Mouse (Mus musculus): ENCODE data around the gene Gtf2h3. TPM values are rescaled to one million over a fixed set of nuclear protein-coding genes. Genes with fewer than 3 reads are reported as not detected.
A peak's percentile ranks its signal among the peaks of the same experiment; 100 is the strongest.
"Not testable (repeated sequence)": the region's sequence is repeated elsewhere in the genome, so short reads cannot be mapped to it uniquely, and the experiment has no call there.

Gtf2h3 gene
- total RNA-seq (2017) = 18.7 and 25.5 TPM in 2 replicates

DNA sequence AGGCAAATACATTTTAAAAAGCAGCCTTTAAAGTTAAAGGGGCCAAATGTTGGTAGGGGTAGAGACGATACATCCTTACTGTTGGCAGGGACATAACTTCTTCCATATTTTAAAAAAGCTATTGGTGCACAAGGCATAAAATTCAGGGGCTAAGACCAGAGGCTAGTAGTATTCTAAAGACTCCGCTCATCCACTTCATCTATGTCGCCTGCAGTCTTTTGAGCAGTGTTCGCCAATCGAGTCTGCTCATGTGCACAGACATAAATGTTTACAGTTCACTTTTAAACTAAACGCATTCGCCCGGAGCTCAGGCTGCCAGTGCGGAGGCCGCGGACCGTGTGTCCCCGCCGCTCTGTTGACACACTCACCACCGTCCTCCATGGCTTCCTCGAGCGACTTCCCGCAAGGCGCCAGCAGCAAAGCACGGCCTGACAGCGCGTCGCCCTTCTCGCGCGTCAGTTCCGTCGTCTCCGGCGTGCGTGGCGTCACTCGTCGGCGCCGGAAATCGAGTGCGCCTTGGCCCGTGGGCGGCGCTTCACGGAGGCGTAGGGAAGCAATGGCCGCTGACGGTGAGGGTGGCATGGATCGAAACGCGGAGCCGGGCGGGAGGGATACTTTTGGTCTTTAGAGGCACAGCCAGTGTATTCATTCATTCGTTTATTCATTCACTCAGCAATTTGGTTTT is at the start of gene Gtf2h3, which contains the start of gene Eif2b1:
TSS of gene Gtf2h3 (plus strand) at position 508 of the 685 bp plus-strand sequence.
TSS of gene Eif2b1 (minus strand) at position 499 of the 685 bp plus-strand sequence.
- peak; percentile 94 for ATAC-seq (ENCODE audit: extremely low read depth, insufficient number of reproducible peaks, low FRiP score, poor library complexity, severe bottlenecking)

DNA sequence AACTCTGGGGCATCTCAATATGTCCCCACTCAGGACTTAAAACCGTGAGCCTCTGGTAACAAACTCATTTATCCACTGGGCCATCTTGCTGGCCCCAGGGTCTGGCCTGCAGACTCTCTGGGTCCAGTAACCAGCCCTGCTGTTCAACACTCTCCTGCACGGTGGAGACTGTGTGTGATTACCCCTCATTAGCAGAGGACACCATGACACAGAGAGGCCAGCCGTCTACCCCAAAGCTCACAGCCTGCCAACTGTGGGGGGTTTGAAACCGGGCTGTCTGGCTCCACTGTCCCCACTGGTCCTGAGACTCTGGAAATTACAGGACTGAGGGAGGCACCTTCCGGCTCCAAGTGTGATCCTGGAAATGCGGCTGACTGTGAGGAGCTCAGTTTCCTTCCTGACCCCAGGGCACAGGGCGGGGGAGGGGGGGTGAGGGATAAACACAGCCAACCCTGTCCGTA is 49.7 kb upstream of the Gtf2h3 start:
- ATAC-seq (ENCODE audit: extremely low read depth, insufficient number of reproducible peaks, low FRiP score, poor library complexity, severe bottlenecking) = no peak

DNA sequence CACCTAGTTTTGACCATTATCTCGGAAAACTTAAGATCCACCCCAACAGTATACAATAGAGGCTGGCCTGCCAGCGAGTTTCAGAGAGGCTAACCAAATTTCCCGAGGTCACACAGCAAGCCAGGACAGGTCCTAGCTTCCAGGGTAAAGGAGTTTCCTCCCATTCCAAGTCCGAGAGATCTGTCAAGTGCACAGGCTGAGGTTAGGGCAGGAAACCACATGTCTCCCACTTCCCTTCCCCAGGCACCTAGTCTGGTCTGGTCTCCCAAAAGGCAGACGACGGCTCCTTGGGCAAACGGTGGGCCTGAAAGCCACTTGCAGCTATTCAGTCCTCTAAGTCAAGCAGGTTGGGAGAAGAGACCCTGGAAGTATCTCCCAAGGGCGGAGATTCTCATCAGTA is 49.2 kb upstream of the Gtf2h3 start:
- no peak for ATAC-seq (ENCODE audit: extremely low read depth, insufficient number of reproducible peaks, low FRiP score, poor library complexity, severe bottlenecking)

DNA sequence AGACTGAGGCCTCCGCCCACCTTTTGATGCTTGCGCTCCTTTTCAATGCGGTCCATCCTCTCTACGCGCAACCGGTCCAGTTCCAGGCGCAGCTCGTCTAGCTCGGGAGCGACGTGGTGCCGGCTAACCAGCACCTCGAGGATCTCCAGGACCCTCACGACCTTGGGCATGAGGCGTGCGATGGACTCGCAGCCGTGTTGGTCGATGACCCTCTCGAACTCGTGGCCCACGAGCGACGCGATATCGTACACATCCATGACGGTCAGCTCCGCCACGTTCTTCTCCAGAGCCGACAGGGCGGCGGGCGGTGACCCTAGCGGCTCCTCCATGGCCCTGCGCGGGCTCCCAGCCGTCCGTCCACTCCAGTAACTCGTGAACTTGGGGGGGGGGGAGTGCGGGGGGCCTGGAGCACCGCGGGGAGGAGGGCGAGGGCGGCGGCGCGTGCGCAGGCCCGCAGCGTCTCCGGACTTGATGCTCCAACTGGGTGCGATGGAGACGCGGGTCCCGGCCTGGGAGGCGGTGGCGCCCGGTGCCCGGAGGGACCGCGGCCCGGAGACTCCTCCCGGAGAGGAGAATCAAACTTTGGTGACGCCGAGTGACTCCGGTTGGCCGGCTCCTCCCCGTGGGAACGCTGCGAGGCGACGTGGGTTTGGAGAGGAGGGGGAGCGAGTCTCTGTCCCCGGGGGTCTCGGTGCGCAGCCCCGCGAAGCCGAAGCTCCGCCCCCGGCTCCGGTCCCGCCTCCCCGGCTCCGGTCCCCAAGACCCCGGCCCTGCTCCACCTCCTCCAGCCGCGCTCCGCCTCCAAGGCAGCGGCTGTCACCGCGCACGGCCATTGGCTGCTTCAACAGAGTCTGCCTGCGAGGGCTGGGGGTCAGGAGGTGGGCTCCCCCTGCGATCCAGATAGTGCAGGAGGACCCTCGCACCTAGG is 48.0 kb upstream of the Gtf2h3 start, which contains the start of gene Rilpl1:
TSS of gene Rilpl1 (minus strand) at position 737 of the 928 bp plus-strand sequence.
- ATAC-seq (ENCODE audit: extremely low read depth, insufficient number of reproducible peaks, low FRiP score, poor library complexity, severe bottlenecking) = no peak

DNA sequence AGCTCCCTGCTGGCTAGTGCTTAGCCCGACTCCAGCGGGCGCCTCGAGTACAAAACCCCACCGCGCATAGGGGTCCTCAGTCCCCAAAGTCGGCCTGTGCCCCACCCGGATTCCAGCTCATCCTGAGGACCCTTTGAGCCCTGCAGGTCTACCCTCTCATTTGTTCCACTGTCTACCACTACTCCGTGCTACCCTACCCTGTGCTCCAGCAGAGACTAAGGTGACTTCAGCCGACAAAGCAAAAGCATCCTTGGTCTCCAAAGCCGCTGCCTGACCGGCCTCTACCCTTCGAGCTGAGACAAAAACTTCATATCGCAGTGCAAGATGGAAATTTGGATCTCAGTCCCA is 47.4 kb upstream of the Gtf2h3 start:
- no peak for ATAC-seq (ENCODE audit: extremely low read depth, insufficient number of reproducible peaks, low FRiP score, poor library complexity, severe bottlenecking)

DNA sequence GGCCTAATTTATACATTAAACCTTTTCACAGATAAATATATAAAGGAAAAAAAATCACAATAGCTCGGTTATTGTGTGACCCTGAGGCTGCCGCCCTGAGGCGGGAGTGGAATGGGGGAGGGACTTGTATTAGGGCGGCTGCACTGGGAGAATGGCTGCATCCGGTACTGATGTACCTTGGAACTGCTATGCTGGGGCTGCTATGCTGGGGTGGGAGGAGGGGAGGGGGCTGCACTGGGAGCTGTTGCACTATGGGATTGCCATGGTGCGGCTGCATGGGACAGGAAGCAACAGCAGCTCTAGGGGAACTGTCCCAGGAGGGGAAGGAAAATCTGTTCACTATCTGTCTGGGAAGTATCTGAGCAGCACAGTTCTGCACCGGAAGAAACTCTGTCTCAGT is 46.5 kb upstream of the Gtf2h3 start:
- no peak for ATAC-seq (ENCODE audit: extremely low read depth, insufficient number of reproducible peaks, low FRiP score, poor library complexity, severe bottlenecking)

DNA sequence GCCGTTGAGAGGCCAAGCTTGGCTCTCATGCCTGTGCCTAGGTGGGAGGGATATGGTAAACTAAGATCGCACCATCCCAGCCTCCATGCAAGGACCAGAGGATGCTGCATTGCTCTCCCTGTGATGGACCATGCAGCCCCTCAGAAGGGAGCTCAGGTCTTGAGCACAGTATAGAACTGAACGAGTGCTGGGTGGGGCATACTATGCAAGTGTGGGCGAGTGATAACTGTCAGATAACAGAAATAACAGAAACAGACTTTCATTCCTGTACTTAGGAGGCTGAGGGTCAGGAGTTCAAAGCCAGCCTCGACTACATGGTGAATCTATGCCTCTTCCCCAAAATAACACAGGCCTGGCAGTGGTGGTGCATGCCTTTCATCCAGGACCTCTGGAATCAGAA is 43.9 kb upstream of the Gtf2h3 start:
- ATAC-seq (ENCODE audit: extremely low read depth, insufficient number of reproducible peaks, low FRiP score, poor library complexity, severe bottlenecking) = no peak

DNA sequence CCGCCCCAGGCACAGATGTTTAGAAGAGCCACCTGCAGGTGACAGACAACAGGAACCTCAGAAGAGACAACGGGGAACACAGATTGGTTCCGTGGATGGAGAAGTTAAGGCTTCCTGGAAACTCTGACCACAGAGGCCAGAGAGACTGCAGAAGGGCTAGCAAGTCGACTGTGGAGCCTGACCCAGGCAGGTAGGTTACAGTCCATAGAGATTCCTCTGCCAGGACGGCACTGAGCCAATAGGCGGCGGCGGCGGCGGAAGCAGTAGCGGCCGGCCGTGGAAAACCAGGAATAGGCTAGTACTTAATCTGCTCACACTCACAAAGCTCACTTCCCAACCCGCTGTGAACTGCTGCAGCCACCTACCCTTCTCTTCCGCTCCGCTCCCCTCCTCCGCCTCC is 42.2 kb upstream of the Gtf2h3 start:
- ATAC-seq (ENCODE audit: extremely low read depth, insufficient number of reproducible peaks, low FRiP score, poor library complexity, severe bottlenecking) = no peak

DNA sequence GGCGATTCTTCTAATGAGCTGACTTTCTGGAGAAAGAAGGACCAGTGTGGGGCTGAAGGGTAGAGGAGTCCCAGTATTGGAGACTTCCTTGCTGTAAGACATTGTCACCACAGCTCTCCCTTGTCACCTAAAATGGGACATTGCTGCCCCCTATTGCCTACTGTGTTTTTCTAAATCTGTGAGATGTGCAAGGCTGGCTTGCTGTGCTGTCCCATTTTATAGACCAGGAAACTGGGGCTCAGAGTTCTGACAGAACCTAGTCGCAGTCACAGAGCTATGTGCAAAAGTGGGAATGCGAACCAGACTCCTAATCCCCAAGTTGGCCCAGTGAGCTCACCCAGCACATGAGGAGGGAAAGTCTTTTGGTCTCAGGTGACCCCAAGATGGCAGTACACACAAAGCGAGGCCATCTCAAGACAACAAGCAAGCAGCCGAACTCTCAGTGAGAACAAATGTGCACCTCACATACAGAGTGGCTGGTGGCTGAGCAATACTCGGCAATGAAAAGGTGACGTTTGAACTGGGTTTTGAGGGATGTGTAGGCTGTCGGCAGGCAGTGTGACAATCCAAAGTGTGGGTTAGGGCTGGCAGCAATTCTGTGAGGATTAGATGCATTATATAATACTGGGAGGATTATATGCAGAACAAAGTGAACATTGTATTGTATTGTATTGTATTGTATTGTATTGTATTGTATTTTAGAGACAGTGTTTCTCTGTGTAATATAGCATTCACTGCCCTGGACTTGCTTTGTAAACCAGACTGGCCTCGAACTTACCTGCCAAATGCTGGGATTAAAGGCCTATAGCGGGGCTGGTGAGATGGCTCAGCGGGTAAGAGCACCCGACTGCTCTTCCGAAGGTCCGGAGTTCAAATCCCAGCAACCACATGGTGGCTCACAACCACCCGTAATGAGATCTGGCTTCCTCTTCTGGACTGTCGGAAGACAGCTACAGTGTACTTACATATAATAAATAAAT is 39.8 kb upstream of the Gtf2h3 start:
- peak; percentile 52; the same call in 1 of the 2 replicates for ATAC-seq (ENCODE audit: extremely low read depth, insufficient number of reproducible peaks, low FRiP score, poor library complexity, severe bottlenecking)

DNA sequence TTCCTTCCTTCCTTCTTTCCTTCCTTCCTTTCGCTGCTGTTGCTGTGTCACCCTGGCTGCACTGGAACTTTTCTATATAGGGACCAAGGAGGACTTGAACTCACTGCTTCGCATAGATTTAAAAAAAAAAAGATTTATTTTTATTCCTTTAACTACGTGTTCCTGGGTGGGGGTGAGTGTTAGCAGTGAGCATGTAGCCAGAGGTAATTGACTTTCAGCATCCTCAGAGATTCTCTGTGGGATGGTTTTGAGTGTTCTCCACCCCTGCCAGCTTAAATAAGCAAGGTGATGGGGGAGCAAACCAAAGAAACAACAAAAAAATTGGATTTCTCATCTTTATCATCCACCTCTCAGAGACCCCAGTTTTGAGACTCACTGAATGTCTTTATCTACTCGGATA is 39.0 kb upstream of the Gtf2h3 start:
- no peak for ATAC-seq (ENCODE audit: extremely low read depth, insufficient number of reproducible peaks, low FRiP score, poor library complexity, severe bottlenecking)

DNA sequence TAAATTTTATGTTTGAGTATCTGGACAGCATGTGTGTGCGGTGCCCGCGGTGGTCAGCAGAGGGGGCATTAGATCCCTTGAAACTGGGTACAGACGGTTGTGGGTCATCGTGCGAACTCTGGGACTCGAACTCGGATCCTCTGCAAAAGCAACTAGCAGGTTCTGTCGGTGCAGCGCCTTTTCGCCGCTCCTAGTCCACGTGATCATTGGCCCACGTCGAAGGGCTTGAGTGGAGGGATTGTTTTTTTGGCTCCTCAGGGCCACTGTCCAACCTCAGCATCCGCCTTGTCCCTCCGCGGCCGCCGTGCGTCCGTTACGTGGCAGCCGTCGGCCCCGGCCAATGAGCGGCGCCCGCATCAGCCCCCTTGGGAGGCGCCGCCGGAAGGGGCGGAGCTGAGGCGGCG is 38.6 kb upstream of the Gtf2h3 start, which contains the start of gene Tmed2:
TSS of gene Tmed2 (plus strand) at position 313 of the 404 bp plus-strand sequence.
- peak; percentile 94 for ATAC-seq (ENCODE audit: extremely low read depth, insufficient number of reproducible peaks, low FRiP score, poor library complexity, severe bottlenecking)

DNA sequence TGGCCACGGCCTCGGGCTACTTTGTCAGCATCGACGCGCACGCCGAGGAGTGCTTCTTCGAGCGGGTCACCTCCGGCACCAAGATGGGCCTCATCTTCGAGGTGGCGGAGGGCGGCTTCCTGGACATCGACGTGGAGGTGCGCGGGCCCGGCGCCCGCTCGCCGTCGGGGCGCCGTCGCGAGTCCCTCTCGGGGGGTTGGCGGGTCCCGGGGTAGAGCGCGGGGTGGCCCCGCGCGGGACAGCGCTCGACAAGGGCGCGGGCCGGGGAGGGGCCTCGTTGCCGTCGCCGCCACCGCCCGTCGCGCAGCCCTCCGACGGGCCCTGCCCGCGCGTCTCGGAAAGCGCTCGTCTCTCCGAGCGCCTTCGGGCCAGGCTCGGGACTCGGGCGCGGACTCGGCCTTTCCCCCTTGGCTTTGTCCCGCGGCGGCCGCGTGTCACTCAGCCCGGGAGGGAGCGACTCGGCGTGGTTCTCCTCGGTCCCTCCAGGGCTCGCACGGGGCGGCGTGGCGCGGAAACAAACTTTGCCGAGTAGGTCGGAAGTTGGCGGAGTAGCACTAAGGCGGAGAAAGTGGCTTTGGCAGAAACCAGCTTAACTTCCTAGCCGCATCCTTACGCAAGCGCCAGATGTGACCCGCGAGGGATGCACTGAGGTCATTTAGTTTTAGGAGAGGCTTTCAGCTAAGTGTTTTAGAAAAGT is 37.9 kb upstream of the Gtf2h3 start:
- ATAC-seq (ENCODE audit: extremely low read depth, insufficient number of reproducible peaks, low FRiP score, poor library complexity, severe bottlenecking) = 0 out of 2 replicates have a peak, but pooled peaks have one; percentile 4

DNA sequence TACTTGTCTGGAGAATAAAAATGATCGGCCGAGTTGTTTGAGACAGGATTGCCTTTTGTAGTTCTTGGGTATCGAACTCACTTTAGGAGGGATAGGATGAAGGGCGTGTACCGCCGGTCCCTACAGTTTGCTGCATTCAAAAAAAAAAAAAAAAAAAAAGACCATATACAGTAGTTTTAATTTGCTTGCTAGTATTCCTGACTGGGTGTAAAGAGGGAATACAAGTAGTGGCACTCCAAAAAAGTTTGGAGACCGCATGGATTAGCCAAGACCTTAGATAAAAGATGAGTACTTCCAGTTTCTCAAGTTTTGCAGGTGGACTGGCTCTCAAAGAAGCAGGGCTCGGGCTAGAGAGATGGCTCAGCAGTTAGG is 37.4 kb upstream of the Gtf2h3 start:
- no peak for ATAC-seq (ENCODE audit: extremely low read depth, insufficient number of reproducible peaks, low FRiP score, poor library complexity, severe bottlenecking)

DNA sequence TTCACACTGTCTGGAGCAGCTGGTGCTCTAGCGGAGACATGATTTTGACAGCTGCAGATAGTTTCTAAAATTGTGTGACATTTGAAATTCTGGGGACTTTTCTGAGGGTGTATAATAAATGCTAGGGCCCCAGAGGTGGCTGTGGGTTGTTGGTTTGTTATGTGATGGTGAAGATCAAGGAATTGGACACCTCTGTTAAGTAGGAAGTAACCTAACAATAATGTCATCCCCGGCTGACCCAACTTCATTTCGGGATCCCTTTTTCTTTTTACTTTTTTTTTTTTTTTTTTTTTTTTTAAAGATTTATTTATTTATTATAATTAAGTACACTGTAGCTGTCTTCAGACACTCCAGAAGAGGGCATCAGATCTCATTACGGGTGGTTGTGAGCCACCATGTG is 28.2 kb upstream of the Gtf2h3 start:
- ATAC-seq (ENCODE audit: extremely low read depth, insufficient number of reproducible peaks, low FRiP score, poor library complexity, severe bottlenecking) = not testable (repeated sequence)

DNA sequence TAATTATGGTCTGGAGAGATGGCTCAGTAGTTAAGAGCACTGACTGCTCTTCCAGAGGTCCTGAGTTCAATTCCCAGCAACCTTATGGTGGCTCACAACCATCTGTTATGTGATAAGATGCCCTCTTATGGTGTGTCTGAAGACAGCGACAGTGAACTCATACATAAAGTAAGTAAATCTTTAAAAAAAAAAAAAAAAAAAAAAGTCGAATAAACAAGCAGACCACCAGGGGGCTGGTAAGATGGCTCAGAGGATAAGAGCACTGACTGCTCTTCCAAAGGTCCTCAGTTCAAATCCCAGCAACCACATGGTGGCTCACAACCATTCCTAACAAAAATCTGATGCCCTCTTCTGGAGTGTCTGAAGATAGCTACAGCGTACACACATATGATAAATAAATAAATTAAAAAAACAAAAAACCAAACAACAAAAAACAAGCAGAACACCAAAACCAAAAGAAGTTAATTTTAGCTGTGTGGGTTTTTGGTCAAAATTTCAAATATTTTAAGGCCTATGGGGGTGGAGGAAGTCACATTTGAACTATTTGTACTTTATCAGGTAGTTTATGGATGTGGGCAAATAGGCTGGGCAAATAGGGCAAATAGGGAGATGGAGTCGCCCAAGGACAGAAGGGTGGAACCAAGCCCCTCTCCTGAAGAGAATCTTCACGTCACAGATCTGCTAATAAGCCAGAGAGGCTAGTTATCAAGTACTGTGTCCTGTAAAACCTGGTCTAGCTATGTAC is 27.4 kb upstream of the Gtf2h3 start:
- ATAC-seq (ENCODE audit: extremely low read depth, insufficient number of reproducible peaks, low FRiP score, poor library complexity, severe bottlenecking) = not testable (repeated sequence)

DNA sequence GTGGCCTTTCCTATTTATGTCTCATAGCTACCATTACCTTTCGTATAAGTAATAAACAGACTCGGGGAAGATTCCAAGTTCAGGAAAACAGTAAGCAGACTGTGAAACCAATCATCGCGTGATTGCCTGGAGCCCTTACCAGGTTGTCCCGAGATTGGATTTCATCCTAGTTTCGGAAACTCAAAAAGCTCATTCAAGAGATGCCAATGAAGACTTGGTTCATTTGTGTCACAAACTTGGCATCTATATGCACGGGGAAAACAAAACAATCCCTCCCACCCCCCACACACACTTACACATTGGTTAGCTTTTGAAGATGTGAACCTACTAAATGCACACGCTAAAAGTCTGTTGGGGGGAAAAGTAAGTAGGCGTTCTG is 26.9 kb upstream of the Gtf2h3 start:
- ATAC-seq (ENCODE audit: extremely low read depth, insufficient number of reproducible peaks, low FRiP score, poor library complexity, severe bottlenecking) = no peak

DNA sequence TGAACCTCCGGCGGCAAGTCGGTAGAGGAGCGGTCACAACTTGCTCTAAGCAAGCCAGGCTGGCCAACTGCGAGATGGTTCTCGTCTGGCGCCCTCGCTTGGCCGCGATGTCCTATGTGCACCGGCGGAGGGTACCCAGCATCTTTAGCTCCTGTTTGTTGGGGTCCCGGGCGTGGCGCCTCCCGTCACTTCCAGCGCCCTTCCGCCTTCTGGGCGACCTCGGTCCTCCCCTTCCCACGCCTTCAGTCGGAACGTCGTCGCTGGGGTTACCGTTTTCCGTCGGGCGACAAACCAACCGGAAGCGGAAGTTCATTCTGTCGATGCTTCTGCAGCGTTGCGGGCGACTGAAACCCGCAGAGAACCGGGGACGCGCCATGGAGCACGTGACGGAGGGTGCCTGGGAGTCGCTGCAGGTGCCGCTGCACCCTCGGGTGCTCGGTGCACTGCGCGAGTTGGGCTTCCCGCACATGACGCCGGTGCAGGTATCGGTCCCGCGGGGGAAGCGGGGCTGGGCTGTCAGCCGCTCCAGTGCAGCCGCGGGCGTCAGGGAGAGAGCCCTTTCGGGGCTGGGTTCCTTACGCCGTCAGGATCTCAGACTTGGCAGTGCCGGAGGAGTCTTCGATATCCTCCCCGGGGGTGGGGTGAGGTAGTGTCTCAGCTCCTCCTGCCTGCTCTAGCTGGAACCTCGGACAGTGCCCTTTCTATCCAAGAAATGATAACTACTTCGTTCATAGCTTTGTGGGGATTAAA is 26.2 kb upstream of the Gtf2h3 start, which contains the start of gene Ddx55:
TSS of gene Ddx55 (plus strand) at position 307 of the 750 bp plus-strand sequence.
- peak; percentile 93 for ATAC-seq (ENCODE audit: extremely low read depth, insufficient number of reproducible peaks, low FRiP score, poor library complexity, severe bottlenecking)
